Mouse (Mus musculus): ENCODE results near the gene Lmntd1. TPM values are rescaled to one million over a fixed set of nuclear protein-coding genes. Genes with fewer than 3 reads are reported as not detected.

Lmntd1 gene
- polyA plus RNA-seq, 1 experiment = not detected

GRCm38 (mm10) chr6:145545927-145546641, 68.0 kb downstream of the Lmntd1 start:
- H3K36me3 ChIP-seq (ENCODE audit: control insufficient read depth, insufficient read depth) = no peaks in the 10 kb centered on the region
- H3K27me3 ChIP-seq (ENCODE audit: control insufficient read depth, insufficient read depth, insufficient read length) = no peaks in the 10 kb centered on the region
- H3ac ChIP-seq (ENCODE audit: control insufficient read depth, insufficient read length) = no peak overlapping the region
- TF ChIP-seq MYOG (IDR thresholded peaks at IDR 0.05; ENCODE audit: control insufficient read depth in 1 of 3, insufficient read depth in 1 of 3, insufficient read length in 2 of 3, low read depth in 2 of 3) = no peak
- no peak for TF ChIP-seq POLR2AphosphoS2 (IDR thresholded peaks at IDR 0.05; ENCODE audit: insufficient read length, low read depth)
- TF ChIP-seq E2F4 (IDR thresholded peaks at IDR 0.05; ENCODE audit: insufficient read depth) = no peak
- TF ChIP-seq TCF3 (IDR thresholded peaks at IDR 0.05; ENCODE audit: insufficient read length, low read depth) = no peak
- TF ChIP-seq MYOD1 (IDR thresholded peaks at IDR 0.05; ENCODE audit: control insufficient read depth in 1 of 3, insufficient read length in 2 of 3, low read depth in 2 of 3) = no peak
- H3K79me2 ChIP-seq (ENCODE audit: control insufficient read depth, insufficient read depth) = no peaks in the 10 kb centered on the region
- H3K4me3 ChIP-seq = no peak overlapping the region
- no peak overlapping the region for H3K4me2 ChIP-seq (ENCODE audit: low read depth)

GRCm38 (mm10) chr6:145544838-145545237, 69.3 kb downstream of the Lmntd1 start:
- no peaks in the 10 kb centered on the region for H3K27me3 ChIP-seq (ENCODE audit: control insufficient read depth, insufficient read depth, insufficient read length)
- H3K4me3 ChIP-seq = no peak overlapping the region
- no peak overlapping the region for H3ac ChIP-seq (ENCODE audit: control insufficient read depth, insufficient read length)
- no peak overlapping the region for H3K4me2 ChIP-seq (ENCODE audit: low read depth)
- no peak for TF ChIP-seq POLR2A (IDR thresholded peaks at IDR 0.05; ENCODE audit: insufficient read length, low read depth)
- no peak for TF ChIP-seq CEBPB (IDR thresholded peaks at IDR 0.05; ENCODE audit: insufficient read depth, poor library complexity, severe bottlenecking)
- no peak for TF ChIP-seq E2F4 (IDR thresholded peaks at IDR 0.05; ENCODE audit: insufficient read depth)
- TF ChIP-seq MYOG (IDR thresholded peaks at IDR 0.05; ENCODE audit: control insufficient read depth in 1 of 3, insufficient read depth in 1 of 3, insufficient read length in 2 of 3, low read depth in 2 of 3) = no peak
- TF ChIP-seq USF1 (IDR thresholded peaks at IDR 0.05; ENCODE audit: low read depth) = no peak
- no peak for TF ChIP-seq TCF3 (IDR thresholded peaks at IDR 0.05; ENCODE audit: insufficient read length, low read depth)
- no peak for TF ChIP-seq POLR2AphosphoS2 (IDR thresholded peaks at IDR 0.05; ENCODE audit: insufficient read length, low read depth)
- TF ChIP-seq REST (IDR thresholded peaks at IDR 0.05; ENCODE audit: insufficient read depth, insufficient read length) = no peak
- no peak for TF ChIP-seq TCF12 (IDR thresholded peaks at IDR 0.05; ENCODE audit: insufficient read depth, poor library complexity, severe bottlenecking)
- H3K79me2 ChIP-seq (ENCODE audit: control insufficient read depth, insufficient read depth) = no peaks in the 10 kb centered on the region
- H3K36me3 ChIP-seq (ENCODE audit: control insufficient read depth, insufficient read depth) = no peaks in the 10 kb centered on the region

- H3K4me2 ChIP-seq (ENCODE audit: low read depth) = no peak overlapping the region
- H3K79me2 ChIP-seq (ENCODE audit: control insufficient read depth, insufficient read depth) = no peaks in the 10 kb centered on the region
- no peaks in the 10 kb centered on the region for H3K36me3 ChIP-seq (ENCODE audit: control insufficient read depth, insufficient read depth)
- H3K27me3 ChIP-seq (ENCODE audit: control insufficient read depth, insufficient read depth, insufficient read length) = no peaks in the 10 kb centered on the region
- no peak overlapping the region for H3ac ChIP-seq (ENCODE audit: control insufficient read depth, insufficient read length)
- H3K4me3 ChIP-seq = no peak overlapping the region
- TF ChIP-seq MAX (IDR thresholded peaks at IDR 0.05; ENCODE audit: low read depth) = no peak
- no peak for TF ChIP-seq USF1 (IDR thresholded peaks at IDR 0.05; ENCODE audit: low read depth)
- TF ChIP-seq TCF3 (IDR thresholded peaks at IDR 0.05; ENCODE audit: insufficient read length, low read depth) = no peak
- TF ChIP-seq SRF (IDR thresholded peaks at IDR 0.05; ENCODE audit: control insufficient read depth, insufficient read length, low read depth) = no peak
- TF ChIP-seq POLR2A (IDR thresholded peaks at IDR 0.05; ENCODE audit: insufficient read length, low read depth) = no peak
- TF ChIP-seq MYOD1 (IDR thresholded peaks at IDR 0.05; ENCODE audit: control insufficient read depth in 1 of 3, insufficient read length in 2 of 3, low read depth in 2 of 3) = no peak
- TF ChIP-seq E2F4 (IDR thresholded peaks at IDR 0.05; ENCODE audit: insufficient read depth) = no peak
Observed at GRCm38 (mm10) chr6:145544304-145544703, 69.8 kb downstream of the Lmntd1 start.

- H3K27me3 ChIP-seq (ENCODE audit: control insufficient read depth, insufficient read depth, insufficient read length) = no peaks in the 10 kb centered on the region
- H3K4me2 ChIP-seq (ENCODE audit: low read depth) = no peak overlapping the region
- no peaks in the 10 kb centered on the region for H3K79me2 ChIP-seq (ENCODE audit: control insufficient read depth, insufficient read depth)
- TF ChIP-seq POLR2A (IDR thresholded peaks at IDR 0.05; ENCODE audit: insufficient read length, low read depth) = no peak
- H3K36me3 ChIP-seq (ENCODE audit: control insufficient read depth, insufficient read depth) = no peaks in the 10 kb centered on the region
- no peak overlapping the region for H3ac ChIP-seq (ENCODE audit: control insufficient read depth, insufficient read length)
- no peak overlapping the region for H3K4me3 ChIP-seq
Observed at GRCm38 (mm10) chr6:145539568-145539859, 74.6 kb downstream of the Lmntd1 start.

- Histone ChIP-seq H3K36me3 (ENCODE audit: control insufficient read depth, insufficient read depth) (no peaks in the 10 kb centered on the region), H3K27me3 (ENCODE audit: control insufficient read depth, insufficient read depth, insufficient read length) (no peaks in the 10 kb centered on the region), H3K79me2 (ENCODE audit: control insufficient read depth, insufficient read depth) (no peaks in the 10 kb centered on the region), H3ac (ENCODE audit: control insufficient read depth, insufficient read length) (no peak overlapping the region), H3K4me3 (no peak overlapping the region), H3K4me2 (ENCODE audit: low read depth) (no peak overlapping the region)
- TF ChIP-seq MYOD1 (IDR thresholded peaks at IDR 0.05; ENCODE audit: control insufficient read depth in 1 of 3, insufficient read length in 2 of 3, low read depth in 2 of 3) (no peak), USF1 (IDR thresholded peaks at IDR 0.05; ENCODE audit: low read depth) (no peak), REST (IDR thresholded peaks at IDR 0.05; ENCODE audit: insufficient read depth, insufficient read length) (no peak), CEBPB (IDR thresholded peaks at IDR 0.05; ENCODE audit: insufficient read depth, poor library complexity, severe bottlenecking) (no peak), POLR2A (IDR thresholded peaks at IDR 0.05; ENCODE audit: insufficient read length, low read depth) (no peak), TCF3 (IDR thresholded peaks at IDR 0.05; ENCODE audit: insufficient read length, low read depth) (no peak), MAX (IDR thresholded peaks at IDR 0.05; ENCODE audit: low read depth) (no peak), MYOG (IDR thresholded peaks at IDR 0.05; ENCODE audit: control insufficient read depth in 1 of 3, insufficient read depth in 1 of 3, insufficient read length in 2 of 3, low read depth in 2 of 3) (no peak), TCF12 (IDR thresholded peaks at IDR 0.05; ENCODE audit: insufficient read depth, poor library complexity, severe bottlenecking) (no peak), SRF (IDR thresholded peaks at IDR 0.05; ENCODE audit: control insufficient read depth, insufficient read length, low read depth) (no peak), E2F4 (IDR thresholded peaks at IDR 0.05; ENCODE audit: insufficient read depth) (no peak), POLR2AphosphoS2 (IDR thresholded peaks at IDR 0.05; ENCODE audit: insufficient read length, low read depth) (no peak)
Observed at GRCm38 (mm10) chr6:145538787-145539567, 75.1 kb downstream of the Lmntd1 start.
